Mouse (Mus musculus) megakaryocyte-erythroid progenitor cell, adult 5-6 weeks (primary cell): ENCODE data around the gene Rc3h2. TPM values are rescaled to one million over a fixed set of nuclear protein-coding genes. Genes with fewer than 3 reads are reported as not detected.

Experiments
- ATAC-seq: replicated peaks from 2 replicates; pipeline ENCODE4 v1.8.0; 2016; ENCODE audit warnings: mild to moderate bottlenecking, inconsistent platforms; ENCODE audit not compliant: severe bottlenecking, poor library complexity, low FRiP score, low TSS enrichment
- total RNA-seq, 2 experiments: library from RNA; stranded (forward) in 1 of 2; stranded (reverse) in 1 of 2; fragments of 200-1000, 215-1000 nt in 1 of 2; fragments of >200 nt in 1 of 2; fragmentation: Nextera tagmentation in 1 of 2; gene quantifications; 2 replicates each; pipeline ENCODE4 v1.2.3; 2014 to 2017

Gene Rc3h2
- total RNA-seq (2014; fragmentation: Nextera tagmentation), result 37.6 and 40.7 TPM in 2 replicates
- total RNA-seq (2017), result 23.6 and 33.5 TPM in 2 replicates

- peak; percentile 97 for ATAC-seq
These were observed at the start of gene Rc3h2 for GRCm38 (mm10) chr2:37422306-37423304. Rc3h2 (minus strand) TSS chr2:37422903.

- ATAC-seq, result peak; percentile 65; the same call in 1 of the 2 replicates
These were observed 43.6 kb upstream of the Rc3h2 start for GRCm38 (mm10) chr2:37466266-37466665.

- ATAC-seq, result no peak
These were observed 38.0 kb upstream of the Rc3h2 start for GRCm38 (mm10) chr2:37460707-37461106.

DNA sequence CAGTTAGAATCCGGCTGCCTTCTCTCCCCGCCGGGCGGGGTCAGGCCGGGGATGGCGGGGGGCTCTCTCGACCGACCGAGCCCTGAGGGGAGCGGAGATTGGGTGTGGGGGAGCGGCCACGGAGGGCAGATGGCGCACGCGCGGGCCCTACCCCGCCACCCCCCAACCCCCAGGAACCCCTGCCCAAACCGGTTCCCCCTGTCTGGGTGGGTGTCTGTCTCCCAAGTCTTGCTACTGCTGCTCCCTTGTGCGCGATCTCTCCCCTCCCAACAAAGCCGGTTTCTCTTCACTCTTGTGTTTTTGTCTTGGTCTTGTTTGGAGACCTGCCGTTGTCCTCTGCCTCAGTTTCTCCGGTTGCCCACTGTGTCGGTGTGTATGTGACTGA is 29.7 kb upstream of the Rc3h2 start:
- ATAC-seq, result peak; percentile 35; the same call in 1 of the 2 replicates

DNA sequence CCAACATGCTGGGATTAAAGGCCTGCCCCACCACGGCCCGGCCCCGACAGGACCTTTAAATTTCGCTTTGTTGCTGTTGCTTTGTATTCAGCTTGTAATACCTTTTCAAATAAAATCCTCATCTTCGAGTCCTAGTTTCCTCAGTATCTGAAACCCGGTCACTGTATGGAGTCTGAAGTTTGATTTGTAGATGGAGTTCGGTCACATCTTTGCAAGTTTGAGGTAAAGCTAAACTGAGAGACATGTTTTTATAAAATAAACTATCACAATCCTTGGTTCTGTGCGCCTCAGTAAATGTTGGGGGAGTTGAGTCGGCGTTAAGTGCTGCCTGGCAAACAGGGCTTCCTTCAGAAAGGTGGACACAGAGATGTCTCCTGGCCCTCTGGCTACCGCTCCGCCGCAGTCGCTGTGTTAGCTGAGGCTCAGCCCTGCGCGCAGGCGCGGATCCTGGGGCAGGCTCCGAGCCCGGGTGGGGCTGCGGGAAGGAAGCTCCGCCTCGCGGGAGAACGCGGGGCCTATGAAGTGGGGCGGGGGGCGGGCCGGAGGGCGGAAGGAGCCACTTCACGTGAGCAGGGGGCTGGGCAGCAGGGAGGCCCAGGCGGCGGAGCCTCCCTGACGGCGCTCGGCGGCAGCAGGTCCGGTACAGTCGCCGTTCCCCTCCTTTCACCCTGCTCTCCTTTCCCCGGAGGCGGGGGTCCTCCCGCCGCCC is 29.1 kb upstream of the Rc3h2 start:
- peak; percentile 99 for ATAC-seq

GRCm38 (mm10) chr2:37442611-37443591 is 20.2 kb upstream of the Rc3h2 start, which contains the start of the genes Zbtb26, Zbtb6 and Rabgap1:
Zbtb26 (minus strand) TSS chr2:37443135.
Zbtb6 (minus strand) TSS chr2:37443171.
Rabgap1 (plus strand) TSS chr2:37443279.
- ATAC-seq, result peak; percentile 99

GRCm38 (mm10) chr2:37431609-37432008 is 8.9 kb upstream of the Rc3h2 start:
- no peak for ATAC-seq

GRCm38 (mm10) chr2:37430593-37431464 is 8.1 kb upstream of the Rc3h2 start:
- peak; percentile 95 for ATAC-seq

DNA sequence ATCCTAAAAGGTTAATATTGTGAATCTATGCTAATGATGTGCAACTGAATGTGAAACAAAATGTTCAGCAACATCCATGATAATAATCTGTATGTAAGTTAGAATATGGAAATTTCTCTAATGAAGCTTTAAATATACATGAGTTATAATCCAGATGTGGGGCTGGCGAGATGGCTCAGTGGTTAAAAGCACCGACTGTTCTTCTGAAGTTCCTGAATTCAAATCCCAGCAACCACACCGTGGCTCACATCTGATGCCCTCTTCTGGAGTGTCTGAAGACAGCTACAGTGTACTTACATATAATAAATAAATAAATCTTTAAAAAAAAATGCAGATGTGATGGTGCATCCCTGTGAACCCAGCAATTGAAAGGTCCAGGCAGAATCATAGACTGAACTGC is 968 bp upstream of the Rc3h2 start:
- no peak for ATAC-seq

DNA sequence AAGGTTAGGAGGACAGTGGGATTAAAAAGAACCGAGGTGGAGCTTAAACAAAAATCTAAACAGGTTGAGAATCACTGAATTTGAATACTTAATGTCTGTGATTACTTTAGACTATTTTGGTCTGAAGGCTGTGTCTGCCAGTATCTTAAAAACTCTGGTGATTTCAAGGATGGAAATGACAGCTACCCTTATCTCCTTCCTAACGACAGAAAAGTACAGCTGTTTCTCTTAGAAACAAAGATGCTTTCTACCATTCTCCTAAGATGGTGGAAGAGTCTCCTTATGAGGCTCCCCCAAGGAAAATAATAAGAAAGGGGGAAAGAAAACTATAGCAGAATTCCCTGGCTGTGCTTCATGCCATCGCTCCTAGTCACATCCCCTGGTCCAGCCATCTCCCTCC is 800 bp downstream of the Rc3h2 start:
- no peak for ATAC-seq

- ATAC-seq, result 0 out of 2 replicates have a peak, but pooled peaks have one; percentile 52
These were observed 27.2 kb downstream of the Rc3h2 start for GRCm38 (mm10) chr2:37395539-37395938.

GRCm38 (mm10) chr2:37382921-37383320 is 39.8 kb downstream of the Rc3h2 start:
- ATAC-seq, result no peak

GRCm38 (mm10) chr2:37380189-37380588 is 42.5 kb downstream of the Rc3h2 start:
- peak; percentile 93 for ATAC-seq

GRCm38 (mm10) chr2:37376018-37376417 is 46.7 kb downstream of the Rc3h2 start:
- ATAC-seq, result no peak; the same call in 1 of the 2 replicates

DNA sequence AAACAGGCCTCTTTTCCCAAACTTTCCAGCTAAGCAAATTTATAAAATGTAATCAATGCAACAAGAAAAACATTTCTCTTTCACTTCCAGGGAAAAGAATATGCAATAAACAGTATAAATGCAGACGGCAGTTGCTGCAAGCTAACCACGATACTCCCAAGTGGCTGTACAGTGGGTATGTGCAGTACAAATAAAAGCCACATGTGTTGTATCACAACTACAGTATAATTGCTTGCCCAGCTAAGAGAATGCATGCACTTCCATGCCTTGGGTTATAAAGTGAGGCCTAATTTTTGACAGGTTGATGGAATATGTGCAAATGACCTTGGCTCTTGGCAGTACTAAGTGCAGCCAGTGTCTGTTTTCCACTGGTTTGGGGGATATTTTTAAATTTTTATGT is 52.1 kb downstream of the Rc3h2 start:
- ATAC-seq, result no peak

- no peak for ATAC-seq
These were observed 62.8 kb downstream of the Rc3h2 start for GRCm38 (mm10) chr2:37359908-37360307.

DNA sequence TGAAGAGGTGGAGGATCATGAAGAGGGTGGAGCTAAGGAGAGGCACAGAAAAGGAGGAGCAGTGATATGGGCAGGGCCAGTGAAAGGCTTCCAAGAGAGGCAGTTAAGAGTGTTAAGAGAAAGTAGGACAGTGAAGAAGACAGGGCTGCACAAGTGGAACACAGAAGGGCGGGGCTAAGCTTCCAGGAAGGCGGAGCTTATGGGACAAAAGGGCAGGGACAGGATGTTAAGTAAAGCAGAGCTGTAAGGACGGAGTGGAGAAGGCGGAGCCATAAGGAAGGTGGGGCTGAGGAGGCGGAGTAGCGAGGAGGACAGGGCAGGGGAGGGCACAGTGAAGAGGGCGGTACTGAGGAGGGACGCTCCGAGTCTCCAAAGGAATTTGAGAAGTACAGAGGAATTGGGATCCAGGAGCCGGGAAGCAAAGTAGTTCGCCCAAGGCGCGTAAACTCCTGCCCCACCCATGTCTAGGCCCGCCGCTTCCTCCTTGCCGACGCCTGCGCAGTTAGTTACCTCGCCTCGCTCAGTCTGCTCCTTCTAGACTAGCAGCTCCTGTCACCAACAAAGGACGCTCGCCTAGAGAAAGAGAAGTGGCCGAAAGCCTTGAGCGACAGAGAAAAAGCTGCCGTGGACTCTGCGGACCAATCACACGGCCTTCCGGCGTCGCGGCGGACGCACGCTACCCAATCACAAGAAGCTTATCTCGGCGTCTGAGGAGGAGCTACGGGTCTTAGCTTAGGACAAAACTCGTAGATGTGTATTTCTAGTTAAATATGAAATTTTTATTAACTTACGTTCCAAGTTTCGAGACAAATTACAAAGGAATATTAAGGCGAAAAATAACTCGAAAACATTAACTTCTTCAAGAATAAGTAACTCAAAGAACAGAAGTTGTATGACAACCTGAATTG is 63.8 kb downstream of the Rc3h2 start, which contains the start of gene Pdcl:
TSS of gene Pdcl (minus strand) at position 700 of the 908 bp plus-strand sequence.
- ATAC-seq, result peak; percentile 98
